Mouse (Mus musculus): Measurements from ENCODE around the gene Adgrf4. TPM values are rescaled to one million over a fixed set of nuclear protein-coding genes. Genes with fewer than 3 reads are reported as not detected.

Adgrf4 gene
- total RNA-seq (2014; rRNA removed; ENCODE audit: low replicate concordance): 0.04 and 1.8 TPM in 2 replicates
- polyA plus RNA-seq (2015; fragmentation: Nextera tagmentation; extraction: Ambion mirVana): 0.12 TPM in 1 of 2 replicates, not detected in the other

DNA sequence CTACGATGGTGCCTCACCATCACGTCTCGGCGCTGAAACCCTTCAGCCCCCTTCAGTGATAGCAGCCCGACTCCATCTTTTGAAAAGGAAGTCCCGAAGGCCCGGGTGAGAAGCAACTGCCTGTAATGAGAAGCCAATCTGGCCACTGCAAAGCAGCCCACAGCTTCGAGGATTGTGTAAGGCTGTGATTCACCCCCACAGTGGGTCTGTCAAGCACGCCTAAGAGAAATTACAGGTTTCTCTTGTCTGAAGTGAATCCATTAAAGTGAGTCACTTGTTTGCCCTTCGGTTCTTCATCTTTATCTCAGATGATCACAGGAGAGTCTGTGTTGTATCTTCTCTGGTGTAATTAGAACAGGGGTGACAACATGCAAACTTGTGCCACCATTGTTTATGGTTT lies at the start of gene Adgrf4:
Gene Adgrf4, minus strand, starts transcription at position 149 of the 400 bp plus-strand sequence.
- Histone ChIP-seq H3K9ac (replicated peaks; ENCODE audit: low read depth, low read length) (no peak within 1 kb of the TSS), H3K36me3 (replicated peaks; ENCODE audit: control insufficient read depth, insufficient read depth, low read length) (no peaks in the 10 kb centered on the region), H3K4me3 (ENCODE audit: low read depth, low read length) (no peak within 1 kb of the TSS), H3K27me3 (ENCODE audit: control insufficient read depth, insufficient read depth, low read length) (no peaks in the 10 kb centered on the region), H3K4me2 (ENCODE audit: low read depth, low read length) (no peak within 1 kb of the TSS), H3K4me1 (ENCODE audit: control insufficient read depth, insufficient read depth) (no peaks in the 10 kb centered on the region), H3K27ac (ENCODE audit: low read depth) (no peak within 1 kb of the TSS), H3K9me3 (replicated peaks; ENCODE audit: control insufficient read depth, low read length) (no peaks in the 10 kb centered on the region)
- WGBS: 69% methylated on average over 10 of the region's 10 CpGs
- TF ChIP-seq CTCF (IDR thresholded peaks at IDR 0.05; ENCODE audit: low read depth): no peak
- TF ChIP-seq EP300 (IDR thresholded peaks at IDR 0.05; ENCODE audit: low read depth): no peak
- DNase-seq (ENCODE audit: low spot score) (no peak), ATAC-seq (ENCODE audit: insufficient read depth, low read depth) (no peak)

- Histone ChIP-seq H3K27me3 (ENCODE audit: control insufficient read depth, insufficient read depth, low read length) (no peaks in the 10 kb centered on the region), H3K9me3 (replicated peaks; ENCODE audit: control insufficient read depth, low read length) (no peaks in the 10 kb centered on the region), H3K4me1 (ENCODE audit: control insufficient read depth, insufficient read depth) (peaks cover 7% of the 10 kb centered on the region; the same call in 1 of the 2 replicates), H3K4me2 (ENCODE audit: low read depth, low read length) (peak within 1 kb of the TSS; percentile 28; the same call in 1 of the 2 replicates), H3K4me3 (ENCODE audit: low read depth, low read length) (no peak within 1 kb of the TSS), H3K36me3 (replicated peaks; ENCODE audit: control insufficient read depth, insufficient read depth, low read length) (no peaks in the 10 kb centered on the region), H3K27ac (ENCODE audit: low read depth) (no peak within 1 kb of the TSS), H3K9ac (replicated peaks; ENCODE audit: low read depth, low read length) (no peak within 1 kb of the TSS)
- TF ChIP-seq EP300 (IDR thresholded peaks at IDR 0.05; ENCODE audit: low read depth): no peak
- TF ChIP-seq CTCF (IDR thresholded peaks at IDR 0.05; ENCODE audit: low read depth): no peak
- DNase-seq (ENCODE audit: low spot score): peak; percentile 8
- WGBS: 11% methylated on average over 7 of the region's 7 CpGs
- ATAC-seq (ENCODE audit: insufficient read depth, low read depth): peak; percentile 47; the same call in 1 of the 2 replicates
These were observed 49.7 kb upstream of the Adgrf4 start, which contains the start of gene Adgrf2 for GRCm38 (mm10) chr17:42741801-42742217. Gene Adgrf2 (minus strand): TSS chr17:42742179.

- 83% methylated on average over 6 of the region's 6 CpGs for WGBS
- H3K9me3 ChIP-seq (replicated peaks; ENCODE audit: control insufficient read depth, low read length): no peaks in the 10 kb centered on the region
These were observed 46.7 kb upstream of the Adgrf4 start for GRCm38 (mm10) chr17:42738794-42739193.

GRCm38 (mm10) chr17:42717161-42717560 lies 25.1 kb upstream of the Adgrf4 start:
- DNase-seq (ENCODE audit: low spot score): no peak
- Histone ChIP-seq H3K27ac (ENCODE audit: low read depth) (no peak overlapping the region), H3K27me3 (ENCODE audit: control insufficient read depth, insufficient read depth, low read length) (no peaks in the 10 kb centered on the region), H3K4me2 (ENCODE audit: low read depth, low read length) (no peak overlapping the region), H3K4me3 (ENCODE audit: low read depth, low read length) (no peak overlapping the region), H3K9ac (replicated peaks; ENCODE audit: low read depth, low read length) (no peak overlapping the region), H3K4me1 (ENCODE audit: control insufficient read depth, insufficient read depth) (no peaks in the 10 kb centered on the region), H3K9me3 (replicated peaks; ENCODE audit: control insufficient read depth, low read length) (no peaks in the 10 kb centered on the region), H3K36me3 (replicated peaks; ENCODE audit: control insufficient read depth, insufficient read depth, low read length) (no peaks in the 10 kb centered on the region)
- no peak for ATAC-seq (ENCODE audit: insufficient read depth, low read depth)
- no peak for TF ChIP-seq CTCF (IDR thresholded peaks at IDR 0.05; ENCODE audit: low read depth)
- no peak for TF ChIP-seq EP300 (IDR thresholded peaks at IDR 0.05; ENCODE audit: low read depth)
- 50% methylated on average over 3 of the region's 3 CpGs for WGBS

More at GRCm38 (mm10) chr17:42738794-42739193, 46.7 kb upstream of the Adgrf4 start:
- DNase-seq (ENCODE audit: low spot score) (no peak), ATAC-seq (ENCODE audit: insufficient read depth, low read depth) (no peak)
- Histone ChIP-seq H3K4me2 (ENCODE audit: low read depth, low read length) (no peak overlapping the region), H3K27me3 (ENCODE audit: control insufficient read depth, insufficient read depth, low read length) (no peaks in the 10 kb centered on the region), H3K36me3 (replicated peaks; ENCODE audit: control insufficient read depth, insufficient read depth, low read length) (no peaks in the 10 kb centered on the region), H3K27ac (ENCODE audit: low read depth) (no peak overlapping the region), H3K4me3 (ENCODE audit: low read depth, low read length) (no peak overlapping the region), H3K4me1 (ENCODE audit: control insufficient read depth, insufficient read depth) (peaks cover 7% of the 10 kb centered on the region; the same call in 1 of the 2 replicates), H3K9ac (replicated peaks; ENCODE audit: low read depth, low read length) (no peak overlapping the region)
- TF ChIP-seq CTCF (IDR thresholded peaks at IDR 0.05; ENCODE audit: low read depth): no peak
- TF ChIP-seq EP300 (IDR thresholded peaks at IDR 0.05; ENCODE audit: low read depth): no peak

DNA sequence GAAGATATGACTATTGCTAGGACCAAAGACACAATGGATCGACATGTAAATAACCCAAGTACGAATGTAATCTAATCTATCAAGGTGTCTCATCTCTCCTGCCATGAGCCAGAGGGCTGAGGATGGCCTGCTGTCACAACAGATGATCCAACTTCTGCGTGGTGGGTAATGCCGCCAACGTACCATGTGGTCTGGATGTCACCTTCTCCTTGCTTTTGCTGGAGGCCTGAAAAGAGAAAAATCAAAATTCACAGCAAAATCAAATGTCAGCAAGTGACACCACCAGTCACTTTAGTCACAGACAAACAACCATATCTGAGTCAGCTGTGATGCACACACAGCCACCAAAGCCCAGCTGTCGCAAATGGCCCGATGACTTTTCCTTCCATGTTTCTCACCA lies 22.9 kb upstream of the Adgrf4 start:
- WGBS: 86% methylated on average over 7 of the region's 7 CpGs
- no peak for DNase-seq (ENCODE audit: low spot score)
- H3K9me3 ChIP-seq (replicated peaks; ENCODE audit: control insufficient read depth, low read length): no peaks in the 10 kb centered on the region
- no peak overlapping the region for H3K9ac ChIP-seq (replicated peaks; ENCODE audit: low read depth, low read length)
- no peak for ATAC-seq (ENCODE audit: insufficient read depth, low read depth)
- no peaks in the 10 kb centered on the region for H3K36me3 ChIP-seq (replicated peaks; ENCODE audit: control insufficient read depth, insufficient read depth, low read length)
- no peak overlapping the region for H3K27ac ChIP-seq (ENCODE audit: low read depth)
- no peak for TF ChIP-seq EP300 (IDR thresholded peaks at IDR 0.05; ENCODE audit: low read depth)
- no peak for TF ChIP-seq CTCF (IDR thresholded peaks at IDR 0.05; ENCODE audit: low read depth)
- H3K4me1 ChIP-seq (ENCODE audit: control insufficient read depth, insufficient read depth): no peaks in the 10 kb centered on the region
- no peaks in the 10 kb centered on the region for H3K27me3 ChIP-seq (ENCODE audit: control insufficient read depth, insufficient read depth, low read length)
- H3K4me2 ChIP-seq (ENCODE audit: low read depth, low read length): no peak overlapping the region
- H3K4me3 ChIP-seq (ENCODE audit: low read depth, low read length): no peak overlapping the region

DNA sequence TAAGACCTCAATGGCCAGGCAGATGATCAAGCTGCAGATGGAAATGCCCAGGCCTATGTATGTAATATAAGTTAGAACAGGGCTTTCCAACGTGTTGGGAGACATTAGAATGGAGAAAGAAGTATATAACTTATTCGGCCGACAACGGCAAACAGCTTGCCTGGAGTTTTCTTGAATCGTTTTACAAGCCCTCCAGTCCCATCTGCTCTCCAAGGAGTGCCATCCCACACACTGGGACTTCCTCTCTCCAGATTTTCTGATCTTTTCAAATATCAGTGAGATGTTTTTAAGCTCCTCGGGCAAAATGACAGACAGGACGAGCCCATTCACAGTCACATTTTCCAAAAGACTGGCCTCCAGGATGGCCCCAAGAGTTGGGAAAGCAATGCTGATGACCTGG lies 18.6 kb upstream of the Adgrf4 start:
- Histone ChIP-seq H3K4me2 (ENCODE audit: low read depth, low read length) (no peak overlapping the region), H3K4me3 (ENCODE audit: low read depth, low read length) (no peak overlapping the region), H3K9ac (replicated peaks; ENCODE audit: low read depth, low read length) (no peak overlapping the region), H3K27ac (ENCODE audit: low read depth) (no peak overlapping the region), H3K9me3 (replicated peaks; ENCODE audit: control insufficient read depth, low read length) (no peaks in the 10 kb centered on the region), H3K36me3 (replicated peaks; ENCODE audit: control insufficient read depth, insufficient read depth, low read length) (no peaks in the 10 kb centered on the region), H3K27me3 (ENCODE audit: control insufficient read depth, insufficient read depth, low read length) (no peaks in the 10 kb centered on the region), H3K4me1 (ENCODE audit: control insufficient read depth, insufficient read depth) (no peaks in the 10 kb centered on the region)
- DNase-seq (ENCODE audit: low spot score) (no peak), ATAC-seq (ENCODE audit: insufficient read depth, low read depth) (no peak)
- TF ChIP-seq CTCF (IDR thresholded peaks at IDR 0.05; ENCODE audit: low read depth) (no peak), EP300 (IDR thresholded peaks at IDR 0.05; ENCODE audit: low read depth) (no peak)
- 83% methylated on average over 7 of the region's 7 CpGs for WGBS
